Mouse (Mus musculus) testis, adult 2 months (tissue): ENCODE data around the gene Thy1. TPM values are rescaled to one million over a fixed set of nuclear protein-coding genes. Genes with fewer than 3 reads are reported as not detected.

Source experiments
- H3K27ac ChIP-seq: fragments of 200-500 bp; 2 replicates; pipeline ENCODE4 v1.5.1; 2012; ENCODE audit warnings: low read depth, low read length; ENCODE audit not compliant: control insufficient read depth, insufficient read depth
- H3K27me3 ChIP-seq: fragments of 200-500 bp; 2 replicates; pipeline ENCODE4 v1.6.1; 2012; ENCODE audit warnings: mild to moderate bottlenecking, low read length, moderate library complexity; ENCODE audit not compliant: control insufficient read depth, insufficient read depth
- H3K36me3 ChIP-seq: fragments of 200-500 bp; 2 replicates; pipeline ENCODE4 v1.6.1; 2012; ENCODE audit warnings: mild to moderate bottlenecking, low read length; ENCODE audit not compliant: control insufficient read depth, insufficient read depth
- H3K4me1 ChIP-seq: fragments of 200-500 bp; 2 replicates; pipeline ENCODE4 v1.6.1; 2012; ENCODE audit warnings: low read length; ENCODE audit not compliant: control insufficient read depth, insufficient read depth
- H3K4me3 ChIP-seq: fragments of 200-500 bp; 2 replicates; pipeline ENCODE4 v1.5.1; 2012; ENCODE audit warnings: low read depth, mild to moderate bottlenecking, low read length, moderate library complexity, mixed read lengths; ENCODE audit not compliant: control insufficient read depth
- CTCF ChIP-seq: fragments of 200-500 bp; IDR thresholded peaks from 2 replicates; pipeline ENCODE4 v1.5.1; 2012; ENCODE audit warnings: low read depth, mild to moderate bottlenecking, inconsistent platforms, low read length, moderate library complexity; ENCODE audit not compliant: control insufficient read depth, insufficient read depth, insufficient replicate concordance
- POLR2A ChIP-seq: fragments of 200-500 bp; IDR thresholded peaks from 2 replicates; pipeline ENCODE4 v1.6.1; 2012; ENCODE audit warnings: low read depth, mild to moderate bottlenecking, inconsistent platforms, low read length, moderate library complexity; ENCODE audit not compliant: control insufficient read depth
- polyA plus RNA-seq: library from polyadenylated mRNA; depleted of rRNA; stranded (reverse); fragments of >200 nt; gene quantifications from 2 replicates; pipeline ENCODE4 v1.2.3, GENCODE M21; 2012

Thy1 gene
- polyA plus RNA-seq, 1 experiment: 0.36 TPM

GRCm38 (mm10) chr9:44022100-44022847 is 20.9 kb upstream of the Thy1 start:
- no peaks in the 10 kb centered on the region for H3K36me3 ChIP-seq
- no peak overlapping the region for H3K4me3 ChIP-seq
- no peaks in the 10 kb centered on the region for H3K27me3 ChIP-seq
- no peak overlapping the region for H3K27ac ChIP-seq
- H3K4me1 ChIP-seq: no peaks in the 10 kb centered on the region
- TF ChIP-seq CTCF: no peak

- Histone ChIP-seq H3K4me1 (no peaks in the 10 kb centered on the region), H3K36me3 (no peaks in the 10 kb centered on the region), H3K27ac (no peak overlapping the region), H3K4me3 (no peak overlapping the region), H3K27me3 (no peaks in the 10 kb centered on the region)
- no peak for TF ChIP-seq POLR2A
- TF ChIP-seq CTCF: no peak
Observed at GRCm38 (mm10) chr9:44024096-44024495, 19.1 kb upstream of the Thy1 start.

- no peak overlapping the region for H3K27ac ChIP-seq
- TF ChIP-seq POLR2A: no peak
- TF ChIP-seq CTCF: no peak
- no peaks in the 10 kb centered on the region for H3K27me3 ChIP-seq
- no peak overlapping the region for H3K4me3 ChIP-seq
- H3K4me1 ChIP-seq: no peaks in the 10 kb centered on the region
- no peaks in the 10 kb centered on the region for H3K36me3 ChIP-seq
Observed at GRCm38 (mm10) chr9:44029580-44030236, 13.5 kb upstream of the Thy1 start.

- Histone ChIP-seq H3K4me3 (no peak overlapping the region), H3K27ac (no peak overlapping the region), H3K27me3 (no peaks in the 10 kb centered on the region), H3K4me1 (no peaks in the 10 kb centered on the region), H3K36me3 (no peaks in the 10 kb centered on the region)
- no peak for TF ChIP-seq CTCF
- no peak for TF ChIP-seq POLR2A
Observed at GRCm38 (mm10) chr9:44030646-44031045, 12.5 kb upstream of the Thy1 start.

- H3K4me3 ChIP-seq: no peak overlapping the region
- no peaks in the 10 kb centered on the region for H3K4me1 ChIP-seq
- H3K27me3 ChIP-seq: no peaks in the 10 kb centered on the region
- TF ChIP-seq CTCF (no peak), POLR2A (no peak)
- H3K36me3 ChIP-seq: no peaks in the 10 kb centered on the region
- H3K27ac ChIP-seq: no peak overlapping the region
Observed at GRCm38 (mm10) chr9:44031079-44031478, 12.1 kb upstream of the Thy1 start.

- Histone ChIP-seq H3K4me1 (no peaks in the 10 kb centered on the region), H3K4me3 (no peak overlapping the region), H3K36me3 (no peaks in the 10 kb centered on the region), H3K27me3 (no peaks in the 10 kb centered on the region), H3K27ac (no peak overlapping the region)
- TF ChIP-seq CTCF (no peak), POLR2A (no peak)
Observed at GRCm38 (mm10) chr9:44031946-44032345, 11.2 kb upstream of the Thy1 start.

GRCm38 (mm10) chr9:44033317-44033716 is 9.9 kb upstream of the Thy1 start:
- Histone ChIP-seq H3K36me3 (no peaks in the 10 kb centered on the region), H3K27me3 (no peaks in the 10 kb centered on the region), H3K4me1 (no peaks in the 10 kb centered on the region), H3K27ac (no peak overlapping the region), H3K4me3 (no peak overlapping the region)
- no peak for TF ChIP-seq POLR2A
- TF ChIP-seq CTCF: no peak
